Mouse (Mus musculus) heart, adult 11 months (tissue): Measurements from ENCODE around the gene Pdss2.
A peak's percentile ranks its signal among the peaks of the same experiment; 100 is the strongest.

Experiments used
- DNase-seq: peaks from one replicate; pipeline ENCODE4 v3.0.0; 2022

The Pdss2 gene

GRCm38 (mm10) chr10:43440981-43441740 is 219.9 kb downstream of the Pdss2 start:
- no peak for DNase-seq

DNA sequence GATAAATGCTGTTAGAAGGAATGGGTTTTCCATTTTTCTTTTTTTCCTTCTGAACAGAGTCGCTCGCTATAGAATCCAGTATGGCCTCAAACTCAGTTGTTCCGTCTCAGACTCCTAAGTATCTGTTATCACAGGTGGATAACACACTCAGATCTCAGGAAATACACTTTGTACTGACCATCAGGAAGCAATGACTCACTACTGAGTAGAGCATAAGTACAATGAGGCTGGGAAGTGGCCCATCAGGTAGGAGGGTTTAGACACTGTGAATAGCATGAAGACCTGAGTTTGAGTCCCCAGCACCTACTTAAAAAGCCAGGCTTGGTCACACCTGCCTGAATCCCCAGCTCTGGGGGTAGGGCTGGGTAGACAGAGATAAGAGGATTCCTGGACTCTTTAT is 227.4 kb downstream of the Pdss2 start:
- no peak for DNase-seq

DNA sequence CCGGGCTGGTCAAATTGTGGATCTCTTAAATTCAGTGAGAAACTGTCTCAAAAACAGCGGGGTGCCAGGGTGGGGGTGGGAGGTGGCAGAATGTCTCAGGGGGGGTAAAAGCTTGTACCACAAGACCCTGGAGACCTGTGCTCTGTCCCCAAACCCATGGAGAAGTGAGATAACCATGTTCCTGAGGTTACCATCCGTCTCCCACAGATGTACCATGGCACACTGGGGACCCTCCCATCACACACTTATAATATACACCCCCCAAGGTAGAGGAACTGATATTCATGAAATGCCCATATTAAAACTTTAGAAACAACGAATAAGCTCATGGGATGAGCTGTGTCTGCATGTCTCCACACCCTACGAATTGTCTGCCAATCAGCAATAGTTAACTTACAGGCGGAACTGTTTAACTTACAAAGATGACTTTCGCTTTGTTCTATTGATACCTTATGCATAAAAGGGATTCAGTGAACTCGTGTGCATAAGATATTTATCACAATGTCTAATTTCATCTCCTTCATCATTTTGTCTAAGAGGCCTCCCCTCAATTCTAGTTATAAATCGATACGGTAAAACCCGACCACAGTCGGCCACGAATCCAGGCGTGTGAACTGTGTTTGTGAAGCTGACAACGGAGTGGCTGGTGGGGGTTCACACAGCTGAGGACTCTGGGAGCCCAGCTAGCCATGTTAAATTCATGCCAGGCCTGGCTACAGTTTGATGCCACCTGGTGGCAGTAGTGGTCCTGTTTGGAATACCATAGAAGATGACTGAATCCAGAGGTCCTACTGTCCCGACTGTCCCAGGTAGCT is 230.8 kb downstream of the Pdss2 start:
- peak; percentile 96 for DNase-seq

- DNase-seq, result no peak
Observed at GRCm38 (mm10) chr10:43452663-43452996, 231.3 kb downstream of the Pdss2 start.

DNA sequence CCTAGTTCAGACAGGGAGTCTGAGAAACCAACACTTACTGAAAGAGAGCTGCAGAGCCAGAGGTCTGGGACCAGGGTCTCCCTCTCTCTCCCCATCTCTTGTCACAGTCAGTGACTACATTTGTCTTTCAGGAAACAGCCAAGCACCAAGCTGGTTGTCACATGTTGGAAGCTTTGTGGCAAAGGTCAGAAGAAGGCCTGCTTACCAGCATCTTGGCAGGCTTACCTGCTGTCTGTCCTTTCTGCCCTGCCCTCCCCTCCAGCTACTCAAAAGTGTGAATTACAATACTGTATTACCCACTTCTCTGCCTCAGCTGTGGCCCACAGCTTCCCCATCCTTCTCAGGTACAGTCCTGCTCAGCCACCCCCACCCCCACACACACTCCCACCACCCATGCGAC is 232.9 kb downstream of the Pdss2 start:
- DNase-seq, result peak; percentile 91

DNA sequence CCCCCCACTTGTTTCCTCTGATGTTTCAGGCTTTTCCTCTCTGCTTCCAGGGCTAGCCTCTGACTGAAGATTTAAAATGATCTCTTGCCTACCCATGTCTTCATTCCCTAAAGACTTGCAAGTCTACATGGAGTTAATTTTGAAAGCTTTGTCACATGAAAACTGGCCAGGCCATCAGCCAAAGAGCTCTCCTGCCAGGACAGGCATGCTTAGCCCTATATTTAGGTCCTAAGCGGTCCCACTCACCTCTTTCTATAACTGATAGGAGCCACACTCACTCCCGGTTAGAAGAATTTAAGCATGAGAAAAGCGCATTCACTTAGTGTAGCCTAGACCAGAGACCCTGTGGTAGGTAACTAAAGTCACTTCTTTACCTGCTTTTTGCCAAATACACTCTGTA is 233.4 kb downstream of the Pdss2 start:
- DNase-seq, result peak; percentile 95

DNA sequence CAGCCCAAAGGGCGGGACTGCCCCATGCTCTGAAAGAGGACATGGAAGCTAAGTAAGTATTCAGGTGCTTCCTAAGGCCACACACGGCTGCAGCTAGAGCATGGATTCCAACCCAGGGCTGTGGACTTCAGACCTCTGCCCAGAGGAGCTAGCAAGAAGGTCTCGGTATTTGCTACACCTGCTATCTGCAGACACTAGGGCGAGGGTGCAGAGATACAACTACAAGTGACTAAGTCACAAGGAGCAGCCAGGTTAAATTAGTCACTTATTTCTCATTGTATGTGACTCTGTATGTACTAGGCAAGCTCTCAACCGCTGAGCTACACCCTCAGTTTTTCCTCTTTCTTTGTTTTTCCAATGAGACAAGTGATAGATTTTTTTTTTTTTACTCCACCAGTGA is 241.5 kb downstream of the Pdss2 start:
- no peak for DNase-seq

DNA sequence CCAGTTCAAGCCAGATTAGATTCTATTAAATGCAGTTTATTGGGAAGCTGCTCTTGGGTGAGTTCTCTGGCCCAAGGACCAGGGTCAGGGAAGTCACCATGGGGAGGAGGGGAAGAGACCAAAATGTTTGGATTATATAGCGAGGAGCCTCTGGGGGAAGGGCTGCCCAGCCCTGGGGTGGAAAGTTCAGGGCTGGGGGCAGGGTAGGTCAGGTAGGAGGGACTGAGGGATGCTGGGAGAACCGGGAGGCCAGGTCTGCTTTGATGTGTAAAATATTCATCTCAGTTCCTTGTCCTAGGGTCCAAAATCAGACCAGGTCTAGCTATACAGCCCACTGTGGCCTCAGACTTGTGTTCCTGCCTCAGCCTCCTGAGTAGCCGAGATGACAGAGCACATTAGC is 241.9 kb downstream of the Pdss2 start:
- DNase-seq, result no peak

DNA sequence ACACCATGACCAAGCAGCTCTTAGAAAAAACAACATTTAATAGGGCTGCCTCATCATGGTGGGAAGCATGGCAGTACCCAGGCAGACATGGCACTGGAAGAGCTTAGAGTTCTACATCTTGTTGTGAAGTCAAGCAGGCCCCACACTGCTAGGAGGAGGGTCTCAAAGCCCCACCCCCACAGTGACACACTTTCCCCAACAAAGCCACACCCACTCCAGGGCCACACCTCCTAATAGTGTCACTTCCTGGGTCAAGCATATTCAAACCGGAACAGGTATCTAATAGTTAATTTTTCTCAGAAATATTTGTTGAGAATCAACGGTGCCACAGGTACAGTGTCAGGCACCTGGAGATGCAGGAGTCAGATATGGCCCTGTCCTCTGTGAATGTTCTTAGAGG is 244.9 kb downstream of the Pdss2 start:
- DNase-seq, result no peak

GRCm38 (mm10) chr10:43467659-43468058 is 246.4 kb downstream of the Pdss2 start:
- DNase-seq, result no peak

GRCm38 (mm10) chr10:43468293-43468692 is 247.0 kb downstream of the Pdss2 start:
- DNase-seq, result no peak

DNA sequence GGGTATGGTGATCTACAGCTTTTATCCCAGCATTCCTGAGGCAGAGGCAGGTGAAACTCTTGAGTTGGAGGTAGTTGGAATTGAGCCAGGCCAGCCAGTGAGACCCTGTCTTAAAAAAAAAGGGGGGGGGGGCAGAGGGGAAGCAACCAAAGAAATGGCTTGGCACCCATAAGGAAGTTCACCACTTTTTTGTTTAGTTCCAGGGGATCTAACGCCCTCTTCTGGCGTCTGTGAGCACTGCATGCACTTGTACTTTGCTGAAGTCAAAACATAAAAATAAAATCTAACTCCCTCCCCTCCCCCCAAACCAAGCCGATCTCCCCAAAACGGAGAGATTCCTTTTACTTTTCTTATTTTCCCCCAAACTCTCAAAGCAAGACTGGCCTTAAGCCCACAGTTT is 254.1 kb downstream of the Pdss2 start:
- DNase-seq, result no peak

- peak; percentile 73 for DNase-seq
Observed at GRCm38 (mm10) chr10:43477459-43477858, 256.2 kb downstream of the Pdss2 start.

GRCm38 (mm10) chr10:43477865-43478681 is 256.8 kb downstream of the Pdss2 start:
- peak; percentile 97 for DNase-seq

GRCm38 (mm10) chr10:43478751-43479435 is 257.6 kb downstream of the Pdss2 start, which contains the start of gene Bend3:
Gene Bend3 (plus strand): TSS chr10:43478831.
- DNase-seq, result peak; percentile 96

DNA sequence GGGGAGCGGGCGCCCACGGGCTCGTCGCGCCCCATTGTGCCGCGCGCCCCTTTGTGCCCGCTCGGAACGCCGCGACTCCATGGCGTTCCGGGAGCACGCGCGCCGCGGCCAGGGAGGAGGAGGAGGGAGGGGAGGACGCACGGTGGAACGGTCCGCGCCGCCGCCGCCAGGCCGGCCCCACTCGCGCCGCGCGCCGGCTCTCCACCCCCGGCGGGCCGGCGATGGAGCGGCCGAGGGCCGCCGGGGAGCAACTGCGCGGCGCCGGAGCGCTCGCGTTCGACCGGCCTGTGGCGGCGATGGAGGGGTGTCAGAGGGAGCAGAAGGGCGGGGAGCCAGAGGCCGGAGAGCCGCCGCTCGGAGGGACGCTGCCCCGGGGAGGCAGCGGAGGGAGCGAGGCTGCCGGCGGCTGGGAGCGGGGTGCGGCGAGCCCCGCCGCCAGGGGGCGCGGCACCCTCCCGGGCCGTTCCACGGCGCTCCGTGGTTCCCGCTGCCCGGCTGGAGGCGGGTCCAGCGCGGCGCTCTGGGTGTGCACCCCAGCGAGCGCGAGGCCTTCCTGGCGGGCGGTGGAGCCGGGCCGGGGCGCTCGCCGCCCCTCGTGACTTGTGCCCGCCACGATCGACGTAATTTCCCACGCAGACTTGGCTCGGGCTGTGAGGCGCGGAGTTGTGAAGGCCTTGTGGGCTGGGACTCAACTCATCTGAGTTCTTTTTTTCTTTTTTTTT is 258.3 kb downstream of the Pdss2 start:
- peak; percentile 99 for DNase-seq

- peak; percentile 91 for DNase-seq
Observed at GRCm38 (mm10) chr10:43480227-43480849, 259.1 kb downstream of the Pdss2 start.

DNA sequence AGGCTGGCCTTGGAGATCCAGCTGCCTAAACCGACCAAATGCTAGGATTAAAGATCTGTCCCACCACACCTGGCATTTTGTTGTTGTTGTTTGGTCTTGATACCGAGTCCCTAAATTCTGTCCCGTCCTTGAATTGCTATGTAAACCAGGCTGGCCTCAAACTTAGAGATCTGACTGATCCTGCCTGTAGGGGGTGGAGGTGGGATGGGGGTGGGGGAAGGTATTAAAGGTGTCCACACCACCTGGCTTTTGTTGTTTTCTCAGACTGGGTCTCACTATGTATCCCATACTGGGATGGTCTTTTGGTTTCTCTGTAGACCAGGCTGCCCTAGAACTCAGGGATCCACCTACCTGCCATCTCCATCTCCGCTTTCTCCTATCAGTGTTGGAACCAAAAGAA is 259.9 kb downstream of the Pdss2 start:
- DNase-seq, result peak; percentile 78

GRCm38 (mm10) chr10:43482021-43482420 is 260.7 kb downstream of the Pdss2 start:
- DNase-seq, result peak; percentile 68

- peak; percentile 97 for DNase-seq
Observed at GRCm38 (mm10) chr10:43483426-43483995, 262.2 kb downstream of the Pdss2 start.

GRCm38 (mm10) chr10:43485751-43486268 is 264.5 kb downstream of the Pdss2 start:
- DNase-seq, result peak; percentile 90
